Mouse (Mus musculus) forebrain, embryonic 14.5 days (tissue): ENCODE measurements around the gene Lrrc36. TPM values are rescaled to one million over a fixed set of nuclear protein-coding genes. Genes with fewer than 3 reads are reported as not detected.

Experiments used
- ATAC-seq: fragments of 200-750 bp; cut with Nextera tagmentation; 2 replicates; pipeline ENCODE4 v1.8.0; 2017; ENCODE audit warnings: mild to moderate bottlenecking, moderate library complexity
- DNase-seq: peaks from one replicate; pipeline ENCODE4 v3.0.0-alpha.2; 2015; ENCODE audit warnings: low spot score
- H3K27ac ChIP-seq: fragments of 300-500 bp; sonication (generic); 2 replicates; pipeline ENCODE4 v1.5.1; 2014; ENCODE audit warnings: low read depth, mild to moderate bottlenecking, control low read depth, low read length, moderate library complexity
- H3K27me3 ChIP-seq: fragments of 300-500 bp; sonication (generic); replicated peaks from 2 replicates; pipeline ENCODE4 v1.6.1; 2014; ENCODE audit warnings: low read length, control low read depth, mixed read lengths; ENCODE audit not compliant: control insufficient read depth, insufficient read depth
- H3K36me3 ChIP-seq: fragments of 300-500 bp; sonication (generic); 2 replicates; pipeline ENCODE4 v1.6.1; 2014; ENCODE audit warnings: low read length, control low read depth; ENCODE audit not compliant: control insufficient read depth, insufficient read depth
- H3K4me1 ChIP-seq: fragments of 300-500 bp; sonication (generic); 2 replicates; pipeline ENCODE4 v1.6.1; 2014; ENCODE audit warnings: antibody characterized with exemption, low read length, control low read depth; ENCODE audit not compliant: control insufficient read depth, insufficient read depth
- H3K4me2 ChIP-seq: fragments of 300-500 bp; sonication (generic); 2 replicates; pipeline ENCODE4 v1.6.1; 2014; ENCODE audit warnings: mild to moderate bottlenecking, control low read depth, low read length
- H3K4me3 ChIP-seq: fragments of 300-500 bp; sonication (generic); 2 replicates; pipeline ENCODE4 v1.5.1; 2014; ENCODE audit warnings: low read depth, low read length, control low read depth
- H3K9ac ChIP-seq: fragments of 300-500 bp; sonication (generic); 2 replicates; pipeline ENCODE4 v1.6.1; 2014; ENCODE audit warnings: mild to moderate bottlenecking, low read length, control low read depth, moderate library complexity
- H3K9me3 ChIP-seq: fragments of 300-500 bp; sonication (generic); replicated peaks from 2 replicates; pipeline ENCODE4 v1.6.1; 2016; ENCODE audit warnings: low read length, control low read depth, mixed read lengths; ENCODE audit not compliant: control insufficient read depth
- WGBS: fragments of 180-500 bp; shearing (Covaris S2); extraction: QIAGEN DNeasy Blood & Tissue Kit; methylation state at CpG from one replicate; pipeline ENCODE4 v1.1.7; 2014; 5-methylcytosine and 5-hydroxymethylcytosine counted together
- polyA plus RNA-seq: library from polyadenylated mRNA; unstranded; fragments of >200 nt; fragmentation: Nextera tagmentation; extraction: Ambion mirVana; gene quantifications from 2 replicates; pipeline ENCODE4 v1.2.1, GENCODE M21; 2014

The Lrrc36 gene
- polyA plus RNA-seq, 1 experiment from 2014 or later, result 0.43 TPM

DNA sequence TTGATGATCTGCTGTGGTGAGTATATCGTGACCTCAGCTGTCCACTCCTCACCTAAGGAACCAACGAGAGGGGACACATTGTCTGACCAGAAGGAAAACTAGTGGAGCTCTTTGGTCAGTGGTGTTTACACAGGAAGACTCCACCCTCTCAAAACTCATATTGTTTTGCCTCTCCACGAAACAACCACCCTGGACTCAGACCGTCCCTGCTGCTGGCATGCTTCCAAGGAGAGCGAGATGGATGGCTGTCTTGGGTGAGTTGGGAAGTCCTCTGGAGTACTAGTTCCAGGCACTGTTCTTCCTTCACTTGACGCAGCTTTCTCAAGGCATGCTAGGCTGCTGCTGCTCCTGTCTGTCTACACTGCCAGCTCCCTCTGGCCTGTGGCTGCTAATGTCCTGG lies 24.3 kb upstream of the Lrrc36 start:
- DNase-seq, result no peak

GRCm38 (mm10) chr8:105393089-105393787 lies 20.1 kb upstream of the Lrrc36 start:
- ATAC-seq, result no peak
- H3K4me1 ChIP-seq, result no peaks in the 10 kb centered on the region
- no peak overlapping the region for H3K9ac ChIP-seq
- DNase-seq, result no peak
- no peaks in the 10 kb centered on the region for H3K9me3 ChIP-seq
- H3K4me3 ChIP-seq, result no peak overlapping the region
- H3K4me2 ChIP-seq, result no peak overlapping the region
- H3K36me3 ChIP-seq, result no peaks in the 10 kb centered on the region
- 90% methylated on average over 12 of the region's 12 CpGs for WGBS
- H3K27me3 ChIP-seq, result no peaks in the 10 kb centered on the region
- no peak overlapping the region for H3K27ac ChIP-seq

More for the DNA sequence above, 24.3 kb upstream of the Lrrc36 start:
- H3K4me2 ChIP-seq, result no peak overlapping the region
- H3K9me3 ChIP-seq, result no peaks in the 10 kb centered on the region
- 79% methylated on average over 6 of the region's 6 CpGs for WGBS
- H3K9ac ChIP-seq, result no peak overlapping the region
- no peak for ATAC-seq
- H3K4me1 ChIP-seq, result no peaks in the 10 kb centered on the region
- no peaks in the 10 kb centered on the region for H3K27me3 ChIP-seq
- no peak overlapping the region for H3K4me3 ChIP-seq
- H3K27ac ChIP-seq, result no peak overlapping the region
- no peaks in the 10 kb centered on the region for H3K36me3 ChIP-seq

DNA sequence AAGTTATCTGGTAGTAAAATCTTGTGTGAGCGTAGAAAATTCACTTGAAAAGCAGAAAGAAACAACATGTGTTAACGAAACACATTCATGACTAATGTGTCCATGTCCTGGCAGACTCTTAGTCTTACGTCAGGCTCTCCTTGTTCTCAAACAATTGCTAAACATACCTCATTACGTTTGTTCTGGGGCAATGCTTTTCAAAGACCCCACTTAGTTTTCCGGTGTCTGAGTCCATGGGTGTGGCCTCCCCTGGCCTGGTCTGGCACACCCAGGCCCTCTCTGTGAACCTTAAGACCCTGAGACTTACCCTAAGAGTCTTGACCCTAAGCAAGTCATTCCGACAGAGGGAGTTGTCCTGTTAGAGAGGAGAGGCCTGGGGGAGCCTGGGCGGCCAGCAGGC lies 19.5 kb upstream of the Lrrc36 start:
- no peak overlapping the region for H3K4me3 ChIP-seq
- H3K4me2 ChIP-seq, result no peak overlapping the region
- whole genome bisulfite sequencing, result 46% methylated on average over 7 of the region's 7 CpGs
- no peak overlapping the region for H3K9ac ChIP-seq
- H3K36me3 ChIP-seq, result no peaks in the 10 kb centered on the region
- no peak for ATAC-seq
- no peak overlapping the region for H3K27ac ChIP-seq
- no peaks in the 10 kb centered on the region for H3K27me3 ChIP-seq
- no peaks in the 10 kb centered on the region for H3K4me1 ChIP-seq
- H3K9me3 ChIP-seq, result no peaks in the 10 kb centered on the region
- no peak for DNase-seq

DNA sequence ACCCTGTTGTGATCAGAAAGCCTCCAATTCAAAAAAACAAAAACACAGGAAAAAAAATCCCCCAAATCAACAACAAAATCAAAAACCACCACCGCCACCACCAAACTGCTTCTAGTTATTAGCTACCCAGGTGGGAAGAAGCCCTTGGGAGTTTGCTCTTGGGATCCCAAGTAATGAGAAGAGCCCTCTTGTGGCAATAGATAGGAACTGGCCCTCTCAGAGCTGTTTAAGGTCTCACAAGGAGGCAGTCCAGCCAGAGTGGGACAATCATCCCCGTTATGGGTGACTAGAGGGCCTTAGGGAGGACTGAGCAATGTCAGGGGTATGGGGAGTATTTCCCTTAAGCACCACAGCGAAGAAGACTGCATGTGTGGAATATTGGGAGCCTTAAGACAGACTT lies 15.6 kb upstream of the Lrrc36 start:
- no peak overlapping the region for H3K9ac ChIP-seq
- H3K4me1 ChIP-seq, result no peaks in the 10 kb centered on the region
- 46% methylated on average over 3 of the region's 3 CpGs for WGBS
- no peak for ATAC-seq
- no peaks in the 10 kb centered on the region for H3K27me3 ChIP-seq
- H3K4me2 ChIP-seq, result no peak overlapping the region
- H3K4me3 ChIP-seq, result no peak overlapping the region
- no peaks in the 10 kb centered on the region for H3K9me3 ChIP-seq
- H3K36me3 ChIP-seq, result no peaks in the 10 kb centered on the region
- no peak overlapping the region for H3K27ac ChIP-seq
- peak; percentile 82 for DNase-seq

GRCm38 (mm10) chr8:105400016-105400415 lies 13.4 kb upstream of the Lrrc36 start:
- Histone ChIP-seq H3K27ac (no peak overlapping the region), H3K9ac (no peak overlapping the region), H3K27me3 (no peaks in the 10 kb centered on the region), H3K4me3 (no peak overlapping the region), H3K36me3 (no peaks in the 10 kb centered on the region), H3K9me3 (no peaks in the 10 kb centered on the region), H3K4me1 (no peaks in the 10 kb centered on the region), H3K4me2 (no peak overlapping the region)
- no peak for DNase-seq
- WGBS, result 88% methylated on average over 5 of the region's 5 CpGs
- ATAC-seq, result no peak

DNA sequence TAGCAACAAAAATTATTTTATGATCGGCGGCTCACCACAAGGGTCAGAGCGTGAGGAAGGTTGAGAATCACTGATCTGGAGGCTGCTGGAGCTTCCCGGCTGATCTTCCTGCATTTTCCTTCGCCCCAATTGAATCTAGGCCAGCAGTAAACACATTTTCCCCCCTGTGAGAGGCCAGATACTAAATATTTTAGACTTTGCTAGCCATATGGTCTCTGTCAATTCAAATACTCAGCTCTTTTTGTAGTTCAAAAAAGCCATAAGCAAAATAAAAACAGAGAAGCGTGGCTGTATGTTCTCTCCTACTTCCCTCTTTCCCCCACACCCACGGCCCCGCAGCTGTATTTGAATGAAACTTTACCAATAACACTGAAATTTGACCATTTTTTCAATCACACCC lies 9.9 kb upstream of the Lrrc36 start:
- 91% methylated on average over 8 of the region's 8 CpGs for WGBS
- H3K4me3 ChIP-seq, result no peak overlapping the region
- no peaks in the 10 kb centered on the region; the same call in 1 of the 2 replicates for H3K4me1 ChIP-seq
- H3K36me3 ChIP-seq, result no peaks in the 10 kb centered on the region
- H3K4me2 ChIP-seq, result no peak overlapping the region
- DNase-seq, result no peak
- H3K27ac ChIP-seq, result no peak overlapping the region
- H3K9ac ChIP-seq, result no peak overlapping the region
- no peaks in the 10 kb centered on the region for H3K9me3 ChIP-seq
- no peak for ATAC-seq
- H3K27me3 ChIP-seq, result no peaks in the 10 kb centered on the region

DNA sequence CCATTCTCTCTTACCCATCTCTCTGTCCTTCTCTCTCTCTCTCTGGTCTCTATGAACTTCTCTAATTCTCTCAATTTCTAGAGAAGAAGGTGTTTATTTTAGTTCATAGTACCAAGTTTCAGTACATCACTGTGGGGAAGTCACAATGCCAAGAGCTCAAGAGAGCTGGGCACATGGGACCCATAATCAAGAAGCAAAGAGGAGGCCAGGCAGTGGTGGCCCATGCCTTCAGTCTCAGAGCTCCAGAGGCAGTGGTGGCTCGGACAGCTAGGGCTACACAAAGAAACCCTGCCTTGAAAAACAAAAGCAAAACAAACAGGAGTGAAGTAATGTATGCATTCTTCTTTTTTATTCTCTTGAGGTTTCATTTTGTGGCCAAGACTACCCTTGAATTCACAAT lies 8.9 kb upstream of the Lrrc36 start:
- H3K9ac ChIP-seq, result no peak overlapping the region
- DNase-seq (no peak), ATAC-seq (no peak)
- H3K36me3 ChIP-seq, result no peaks in the 10 kb centered on the region
- H3K27me3 ChIP-seq, result no peaks in the 10 kb centered on the region
- no peak overlapping the region for H3K27ac ChIP-seq
- H3K4me3 ChIP-seq, result no peak overlapping the region
- 42% methylated on average over 1 of the region's 1 CpGs for WGBS
- no peak overlapping the region for H3K4me2 ChIP-seq
- no peaks in the 10 kb centered on the region; the same call in 1 of the 2 replicates for H3K4me1 ChIP-seq
- H3K9me3 ChIP-seq, result no peaks in the 10 kb centered on the region

DNA sequence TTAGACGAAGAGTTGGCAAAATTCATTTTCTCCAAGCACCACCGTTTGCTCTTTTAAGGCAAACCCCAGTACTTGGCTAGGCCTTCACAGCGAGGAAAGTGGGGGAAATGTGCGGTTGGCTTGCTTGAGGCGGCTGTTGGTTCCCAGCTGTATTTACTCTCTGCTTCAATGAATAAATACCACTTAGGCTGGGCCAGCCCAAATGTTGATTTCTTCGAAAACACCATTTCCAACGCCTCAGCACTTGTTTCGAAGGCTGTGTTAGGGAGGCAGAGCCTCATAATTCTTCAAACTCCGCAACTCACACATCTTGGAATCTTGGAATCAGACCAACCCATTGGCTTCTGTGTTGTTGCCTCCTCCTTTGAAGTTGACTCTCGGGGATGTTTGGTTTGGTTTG lies 7.0 kb upstream of the Lrrc36 start:
- no peak overlapping the region for H3K4me3 ChIP-seq
- no peaks in the 10 kb centered on the region for H3K36me3 ChIP-seq
- DNase-seq (peak; percentile 64), ATAC-seq (peak; percentile 34; the same call in 1 of the 2 replicates)
- H3K27ac ChIP-seq, result no peak overlapping the region
- H3K4me1 ChIP-seq, result no peaks in the 10 kb centered on the region; the same call in 1 of the 2 replicates
- H3K9ac ChIP-seq, result no peak overlapping the region
- 67% methylated on average over 10 of the region's 10 CpGs for WGBS
- H3K9me3 ChIP-seq, result no peaks in the 10 kb centered on the region
- no peak overlapping the region for H3K4me2 ChIP-seq
- no peaks in the 10 kb centered on the region for H3K27me3 ChIP-seq

DNA sequence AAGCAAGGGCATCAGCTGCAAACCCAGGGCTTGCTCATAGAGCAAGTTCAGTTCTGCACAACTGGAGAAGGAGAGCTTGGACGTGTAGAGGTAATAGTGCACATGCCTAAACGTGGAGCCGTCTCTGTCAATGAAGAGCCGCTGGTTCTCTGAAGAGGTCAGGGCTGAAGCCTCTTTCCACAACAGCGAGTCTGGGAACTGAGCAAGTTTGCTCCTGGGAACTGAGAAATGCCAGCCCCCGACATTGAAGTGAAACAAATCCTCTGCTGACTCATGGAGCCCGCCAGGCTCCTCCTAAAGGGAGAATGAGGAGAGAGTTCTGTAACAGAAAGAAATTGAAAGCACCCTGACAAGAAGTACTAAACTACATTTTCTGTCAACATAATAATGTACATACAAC lies 5.0 kb upstream of the Lrrc36 start:
- H3K4me1 ChIP-seq, result peaks cover 1% of the 10 kb centered on the region
- H3K9me3 ChIP-seq, result no peaks in the 10 kb centered on the region
- no peak overlapping the region for H3K4me3 ChIP-seq
- no peak for DNase-seq
- no peak overlapping the region for H3K4me2 ChIP-seq
- peaks cover 5% of the 10 kb centered on the region; the same call in 1 of the 2 replicates for H3K27me3 ChIP-seq
- 74% methylated on average over 7 of the region's 7 CpGs for WGBS
- ATAC-seq, result no peak
- H3K9ac ChIP-seq, result no peak overlapping the region
- H3K27ac ChIP-seq, result no peak overlapping the region
- no peaks in the 10 kb centered on the region for H3K36me3 ChIP-seq
